Mouse (Mus musculus): ENCODE data around the gene Tulp4. TPM values are rescaled to one million over a fixed set of nuclear protein-coding genes. Genes with fewer than 3 reads are reported as not detected.

Gene Tulp4
- polyA plus RNA-seq, 1 experiment from 2014 or later = 132 TPM

DNA sequence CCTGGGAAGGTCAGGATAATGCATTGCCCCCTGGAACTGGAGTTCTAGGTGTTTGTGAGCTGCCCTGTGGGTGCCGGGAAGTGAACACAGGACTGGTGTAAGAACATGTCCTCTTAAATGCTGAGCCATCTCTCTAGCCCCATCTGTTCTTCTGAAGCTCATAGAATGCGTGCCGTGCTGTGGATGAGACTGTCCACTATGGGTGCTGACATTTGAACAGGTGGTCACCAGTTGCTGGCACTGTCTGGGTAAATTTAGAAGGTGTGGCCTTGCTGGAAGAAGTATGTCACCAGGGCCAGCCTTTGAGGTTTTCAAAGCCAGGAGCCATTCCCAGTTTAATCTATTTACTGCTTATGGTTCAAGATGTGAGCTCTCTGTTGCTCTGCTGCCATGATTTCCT, 4.0 kb upstream of the Tulp4 start:
- Histone ChIP-seq H3K9me3 (replicated peaks) (no peaks in the 10 kb centered on the region), H3K9ac (no peak overlapping the region), H3K4me1 (no peaks in the 10 kb centered on the region), H3K27ac (no peak overlapping the region), H3K4me3 (no peak overlapping the region), H3K36me3 (no peaks in the 10 kb centered on the region), H3K27me3 (no peaks in the 10 kb centered on the region), H3K4me2 (replicated peaks) (no peak overlapping the region)
- ATAC-seq (ENCODE audit: low FRiP score) = no peak
- WGBS = 90% methylated on average over 3 of the region's 3 CpGs

DNA sequence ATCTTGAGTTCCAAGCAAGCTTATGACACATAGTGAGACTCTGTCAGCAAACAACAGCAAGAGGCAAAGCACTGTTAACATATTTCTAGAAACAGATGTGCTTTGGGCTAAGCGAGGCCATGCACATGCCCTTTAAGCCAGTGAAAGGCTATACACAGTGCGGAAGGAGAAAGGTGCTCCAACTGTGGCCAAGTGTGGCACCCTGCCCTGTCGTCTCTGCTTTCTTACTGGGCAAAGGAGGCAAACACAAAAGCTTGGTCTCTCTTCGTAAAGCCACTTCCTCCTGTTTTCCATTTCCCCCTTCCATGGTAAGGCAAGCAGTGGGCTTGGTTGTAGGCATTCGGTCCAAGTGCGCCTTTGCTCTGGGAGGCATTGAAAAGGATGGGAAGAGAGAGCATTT, 2.7 kb upstream of the Tulp4 start:
- no peak overlapping the region for H3K27ac ChIP-seq
- H3K4me3 ChIP-seq = no peak overlapping the region
- H3K9ac ChIP-seq = no peak overlapping the region
- ATAC-seq (ENCODE audit: low FRiP score) = no peak
- H3K36me3 ChIP-seq = no peaks in the 10 kb centered on the region
- H3K9me3 ChIP-seq (replicated peaks) = no peaks in the 10 kb centered on the region
- no peak overlapping the region for H3K4me2 ChIP-seq (replicated peaks)
- no peaks in the 10 kb centered on the region for H3K27me3 ChIP-seq
- H3K4me1 ChIP-seq = peaks cover 8% of the 10 kb centered on the region
- 79% methylated on average over 6 of the region's 6 CpGs for WGBS

DNA sequence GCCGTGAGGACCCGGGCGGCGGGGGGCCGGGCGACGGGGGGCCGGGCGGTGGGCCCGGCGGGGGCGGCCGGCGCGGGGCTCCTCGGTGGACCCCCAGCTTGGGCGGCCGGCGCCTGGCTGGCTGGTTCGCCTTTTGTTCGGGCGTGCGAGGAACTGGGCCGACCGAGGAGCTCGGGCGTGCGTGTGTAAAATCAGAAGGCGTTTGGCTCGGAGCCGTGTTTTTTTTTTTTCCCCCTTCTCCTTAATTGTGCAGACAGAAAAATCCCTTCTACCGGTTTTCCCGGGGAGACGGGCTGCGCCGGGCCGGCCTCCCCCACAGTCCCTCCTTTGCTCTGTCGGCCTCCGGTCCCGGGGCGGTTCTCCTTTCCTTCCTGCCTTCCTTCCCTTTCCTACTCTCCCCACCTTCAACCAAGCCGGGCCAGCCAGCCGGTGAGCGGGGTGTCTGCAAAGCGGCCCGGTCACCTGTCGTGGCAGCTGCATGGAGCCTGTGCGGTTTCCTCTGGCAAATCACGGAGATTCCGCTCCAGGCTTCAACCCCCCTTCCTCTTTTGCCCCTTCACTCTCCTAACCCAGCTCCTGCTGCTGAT, 871 bp downstream of the Tulp4 start:
- under 1% methylated on average over 31 of the region's 50 CpGs for WGBS
- H3K4me1 ChIP-seq = peaks cover 22% of the 10 kb centered on the region
- peak overlapping the region; percentile 67 for H3K4me2 ChIP-seq (replicated peaks)
- no peaks in the 10 kb centered on the region for H3K27me3 ChIP-seq
- H3K9ac ChIP-seq = peak overlapping the region; percentile 97
- ATAC-seq (ENCODE audit: low FRiP score) = peak; percentile 68
- peak overlapping the region; percentile 98 for H3K27ac ChIP-seq
- peaks cover 11% of the 10 kb centered on the region; the same call in 1 of the 2 replicates for H3K36me3 ChIP-seq
- peak overlapping the region; percentile 91 for H3K4me3 ChIP-seq
- no peaks in the 10 kb centered on the region for H3K9me3 ChIP-seq (replicated peaks)

DNA sequence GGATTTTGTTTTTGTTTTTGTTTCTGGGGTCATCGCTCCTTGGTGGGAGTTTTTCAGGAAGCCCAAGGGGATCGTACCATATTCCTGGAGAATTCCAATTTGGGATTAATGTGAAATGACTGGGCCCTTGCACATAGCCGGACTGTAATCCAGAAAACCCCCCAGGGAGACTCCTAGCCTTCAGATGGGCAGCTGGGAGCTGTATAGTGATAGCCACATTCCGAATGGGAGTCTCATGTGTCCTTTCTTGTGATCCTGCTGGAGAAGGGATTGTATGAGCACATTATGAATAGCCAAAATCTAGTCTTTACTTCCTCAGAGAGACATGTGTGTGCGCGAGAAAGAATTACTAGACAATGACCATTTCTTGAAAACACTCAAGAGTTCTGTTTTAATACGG, 1.9 kb downstream of the Tulp4 start:
- H3K9me3 ChIP-seq (replicated peaks) = no peaks in the 10 kb centered on the region
- peak overlapping the region; percentile 97 for H3K9ac ChIP-seq
- H3K27me3 ChIP-seq = no peaks in the 10 kb centered on the region
- H3K4me3 ChIP-seq = peak overlapping the region; percentile 91
- no peak for ATAC-seq (ENCODE audit: low FRiP score)
- 53% methylated on average over 7 of the region's 7 CpGs for WGBS
- 0 out of 2 replicates have a peak overlapping the region, but pooled peaks have one; percentile 98 for H3K27ac ChIP-seq
- H3K36me3 ChIP-seq = peaks cover 12% of the 10 kb centered on the region; the same call in 1 of the 2 replicates
- H3K4me2 ChIP-seq (replicated peaks) = peak overlapping the region; percentile 67
- H3K4me1 ChIP-seq = peaks cover 22% of the 10 kb centered on the region

DNA sequence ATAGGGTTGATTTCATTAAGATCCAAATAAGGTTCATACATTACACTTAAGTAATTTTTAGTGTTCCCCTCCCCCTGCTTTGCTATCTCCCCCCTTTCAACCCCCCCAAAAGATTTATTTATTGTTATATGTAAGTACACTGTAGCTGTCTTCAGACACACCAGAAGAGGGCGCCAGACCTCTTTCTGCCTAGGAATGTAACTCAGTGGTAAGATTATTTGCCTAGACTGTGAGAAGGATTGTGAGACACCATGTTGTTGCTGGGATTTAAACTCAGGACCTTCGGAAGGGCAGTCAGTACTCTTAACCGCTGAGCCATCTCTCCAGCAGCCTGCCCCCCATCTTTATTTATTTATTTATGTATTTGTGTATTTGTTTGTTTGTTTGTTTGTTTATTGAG, 4.7 kb downstream of the Tulp4 start:
- no peak for ATAC-seq (ENCODE audit: low FRiP score)
- H3K9ac ChIP-seq = no peak overlapping the region
- peaks cover 22% of the 10 kb centered on the region for H3K4me1 ChIP-seq
- WGBS = 79% methylated on average over 3 of the region's 3 CpGs
- no peak overlapping the region for H3K4me3 ChIP-seq
- peaks cover 16% of the 10 kb centered on the region; the same call in 1 of the 2 replicates for H3K36me3 ChIP-seq
- no peak overlapping the region for H3K4me2 ChIP-seq (replicated peaks)
- no peaks in the 10 kb centered on the region for H3K9me3 ChIP-seq (replicated peaks)
- no peak overlapping the region for H3K27ac ChIP-seq
- no peaks in the 10 kb centered on the region for H3K27me3 ChIP-seq

DNA sequence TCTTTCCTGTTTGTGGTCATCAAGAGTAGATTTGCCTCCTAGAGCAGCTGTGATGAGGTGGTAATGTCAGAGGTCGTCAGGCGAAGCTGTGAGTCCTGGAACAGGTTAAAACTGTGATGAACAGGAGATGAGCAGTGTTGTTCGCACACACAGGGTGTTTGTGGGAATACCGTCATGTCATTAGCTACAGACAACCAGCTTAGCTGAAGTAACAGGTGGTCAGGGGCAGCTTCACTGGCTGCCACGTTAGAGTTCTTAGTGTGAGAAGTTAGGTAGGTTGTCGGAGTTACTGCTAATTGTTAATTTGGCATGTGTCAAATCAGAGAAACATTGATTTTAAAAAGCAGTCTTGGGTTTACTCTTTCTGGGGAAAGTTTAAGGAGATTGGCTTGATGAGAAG, 7.4 kb downstream of the Tulp4 start:
- no peak for ATAC-seq (ENCODE audit: low FRiP score)
- no peaks in the 10 kb centered on the region for H3K27me3 ChIP-seq
- no peak overlapping the region for H3K4me2 ChIP-seq (replicated peaks)
- H3K4me3 ChIP-seq = no peak overlapping the region
- no peak overlapping the region for H3K9ac ChIP-seq
- no peaks in the 10 kb centered on the region for H3K9me3 ChIP-seq (replicated peaks)
- 90% methylated on average over 6 of the region's 6 CpGs for WGBS
- H3K36me3 ChIP-seq = peaks cover 16% of the 10 kb centered on the region; the same call in 1 of the 2 replicates
- H3K27ac ChIP-seq = no peak overlapping the region
- peaks cover 15% of the 10 kb centered on the region for H3K4me1 ChIP-seq

DNA sequence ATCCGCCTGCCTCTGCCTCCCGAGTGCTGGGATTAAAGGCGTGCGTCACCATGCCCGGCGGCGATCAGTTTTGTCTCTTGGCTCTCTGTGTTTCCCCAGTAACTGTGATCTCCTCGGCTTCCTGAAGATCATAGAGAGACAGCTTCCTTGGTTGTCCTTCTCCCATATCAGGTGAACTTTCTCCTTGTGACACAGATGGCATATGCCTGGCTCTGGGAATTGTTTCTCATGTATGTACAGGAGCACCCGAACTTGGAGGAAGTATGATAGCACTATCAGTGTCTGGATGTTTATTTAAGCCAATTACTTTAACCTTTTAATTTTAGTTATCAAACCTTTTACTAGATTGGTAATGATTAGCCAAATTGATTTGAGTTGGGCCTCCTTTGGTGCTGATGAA, 8.8 kb downstream of the Tulp4 start:
- no peak overlapping the region for H3K27ac ChIP-seq
- WGBS = 93% methylated on average over 9 of the region's 9 CpGs
- no peak for ATAC-seq (ENCODE audit: low FRiP score)

DNA sequence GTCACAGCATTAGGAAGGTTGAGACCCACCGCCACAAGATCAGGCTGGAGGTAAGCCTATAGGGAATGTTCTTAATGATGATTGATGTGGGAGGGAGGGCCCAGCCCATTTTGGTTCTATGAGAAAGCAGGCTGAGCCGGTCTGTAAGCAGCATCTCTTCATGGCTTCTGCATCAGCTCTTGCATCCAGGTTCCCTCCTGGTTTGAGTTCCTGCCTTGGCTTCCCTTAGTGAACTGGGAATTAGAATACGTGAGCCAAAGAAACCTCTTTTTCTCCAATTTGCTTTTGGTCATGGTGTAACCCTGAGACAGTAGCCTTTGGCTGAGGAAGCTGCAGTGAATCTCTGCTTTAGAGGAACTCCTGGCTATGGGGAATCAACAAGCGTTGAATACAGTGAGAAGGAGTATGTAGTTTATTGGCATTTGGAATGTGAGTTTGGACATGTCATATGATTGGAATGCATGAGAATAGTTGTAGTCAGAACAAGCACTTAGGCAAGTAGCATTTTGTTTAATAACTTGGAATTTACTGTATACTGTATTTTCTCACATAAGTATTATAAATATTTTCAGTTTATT, 11.0 kb downstream of the Tulp4 start:
- Histone ChIP-seq H3K9ac (no peak overlapping the region), H3K4me2 (replicated peaks) (no peak overlapping the region), H3K9me3 (replicated peaks) (no peaks in the 10 kb centered on the region), H3K4me1 (peaks cover 2% of the 10 kb centered on the region; the same call in 1 of the 2 replicates), H3K27me3 (no peaks in the 10 kb centered on the region), H3K27ac (no peak overlapping the region), H3K36me3 (peaks cover 11% of the 10 kb centered on the region), H3K4me3 (no peak overlapping the region)
- 72% methylated on average over 4 of the region's 4 CpGs for WGBS
- ATAC-seq (ENCODE audit: low FRiP score) = no peak

More for the DNA sequence above, 8.8 kb downstream of the Tulp4 start:
- peaks cover 12% of the 10 kb centered on the region; the same call in 1 of the 2 replicates for H3K36me3 ChIP-seq
- no peaks in the 10 kb centered on the region for H3K9me3 ChIP-seq (replicated peaks)
- H3K9ac ChIP-seq = no peak overlapping the region
- H3K4me3 ChIP-seq = no peak overlapping the region
- peaks cover 2% of the 10 kb centered on the region; the same call in 1 of the 2 replicates for H3K4me1 ChIP-seq
- no peak overlapping the region for H3K4me2 ChIP-seq (replicated peaks)
- no peaks in the 10 kb centered on the region for H3K27me3 ChIP-seq

DNA sequence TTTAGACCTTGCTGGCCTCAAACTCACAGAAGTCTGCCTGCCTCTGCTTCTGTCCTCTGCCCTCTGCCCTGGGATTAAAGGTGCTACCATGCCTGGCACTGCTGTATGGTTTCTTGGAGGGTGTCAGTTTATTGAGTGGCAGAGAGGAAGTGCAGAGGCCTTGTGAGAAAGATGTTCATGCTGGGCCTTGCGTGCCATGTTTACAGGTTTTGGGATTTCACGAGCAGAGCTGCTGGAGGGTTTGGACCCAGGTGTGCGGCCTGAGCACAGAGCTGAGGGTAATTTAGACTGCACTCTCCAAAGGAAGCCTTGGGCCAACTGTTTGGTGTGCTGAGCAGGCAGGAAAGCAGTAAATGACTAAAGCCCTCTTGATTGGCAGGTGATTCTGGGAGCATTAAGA, 11.7 kb downstream of the Tulp4 start:
- Histone ChIP-seq H3K4me2 (replicated peaks) (no peak overlapping the region), H3K27ac (no peak overlapping the region), H3K27me3 (no peaks in the 10 kb centered on the region), H3K36me3 (peaks cover 18% of the 10 kb centered on the region), H3K9ac (no peak overlapping the region), H3K4me1 (peaks cover 2% of the 10 kb centered on the region; the same call in 1 of the 2 replicates), H3K9me3 (replicated peaks) (no peaks in the 10 kb centered on the region), H3K4me3 (no peak overlapping the region)
- no peak for ATAC-seq (ENCODE audit: low FRiP score)
- 83% methylated on average over 3 of the region's 3 CpGs for WGBS

DNA sequence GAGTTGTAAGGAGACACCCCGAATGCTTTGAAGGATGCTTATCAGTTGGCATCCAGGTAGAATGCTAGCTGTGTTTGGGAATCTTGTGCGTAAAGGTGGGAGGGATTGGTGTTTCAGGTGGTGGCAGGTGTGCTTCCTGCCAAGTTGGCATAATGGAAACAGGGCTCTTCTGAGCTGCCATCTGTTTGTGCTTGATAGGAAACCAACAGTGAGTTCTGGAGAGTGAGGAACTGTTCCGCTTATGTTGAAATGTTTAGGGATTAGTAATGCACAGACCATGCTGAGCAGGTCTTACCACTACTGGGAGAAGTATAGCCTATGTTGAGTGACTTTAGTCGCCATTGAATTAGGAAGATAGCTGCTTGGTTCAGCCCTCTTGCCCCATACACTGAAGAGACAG, 12.6 kb downstream of the Tulp4 start:
- Histone ChIP-seq H3K9me3 (replicated peaks) (no peaks in the 10 kb centered on the region), H3K36me3 (peaks cover 18% of the 10 kb centered on the region), H3K27me3 (no peaks in the 10 kb centered on the region), H3K27ac (no peak overlapping the region), H3K9ac (no peak overlapping the region), H3K4me1 (peaks cover 2% of the 10 kb centered on the region; the same call in 1 of the 2 replicates), H3K4me3 (no peak overlapping the region), H3K4me2 (replicated peaks) (no peak overlapping the region)
- WGBS = 94% methylated on average over 4 of the region's 4 CpGs
- ATAC-seq (ENCODE audit: low FRiP score) = no peak

DNA sequence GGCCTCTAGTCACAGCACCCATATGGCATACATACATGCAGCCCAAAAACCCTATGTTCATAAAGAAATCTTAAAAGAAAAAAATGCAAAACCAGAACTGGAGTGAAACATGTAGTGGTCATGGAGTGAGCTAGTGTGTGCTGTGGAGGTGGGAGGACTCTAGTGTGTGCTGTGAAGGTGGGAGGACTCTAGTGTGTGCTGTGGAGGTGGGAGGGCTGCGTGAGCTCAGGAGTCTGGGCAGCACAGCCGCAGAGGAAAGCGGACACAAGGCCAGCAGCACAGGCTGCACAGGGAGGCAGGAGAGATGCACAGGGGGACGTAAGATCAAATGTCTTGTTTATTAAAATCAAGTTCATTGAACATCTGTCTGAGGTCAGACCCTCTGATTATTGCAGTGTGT, 17.5 kb downstream of the Tulp4 start:
- H3K9me3 ChIP-seq (replicated peaks) = no peaks in the 10 kb centered on the region
- H3K27ac ChIP-seq = no peak overlapping the region
- H3K36me3 ChIP-seq = peaks cover 31% of the 10 kb centered on the region
- no peaks in the 10 kb centered on the region for H3K27me3 ChIP-seq
- 90% methylated on average over 4 of the region's 4 CpGs for WGBS
- H3K4me1 ChIP-seq = no peaks in the 10 kb centered on the region
- no peak overlapping the region for H3K9ac ChIP-seq
- H3K4me2 ChIP-seq (replicated peaks) = no peak overlapping the region
- ATAC-seq (ENCODE audit: low FRiP score) = no peak
- H3K4me3 ChIP-seq = no peak overlapping the region

DNA sequence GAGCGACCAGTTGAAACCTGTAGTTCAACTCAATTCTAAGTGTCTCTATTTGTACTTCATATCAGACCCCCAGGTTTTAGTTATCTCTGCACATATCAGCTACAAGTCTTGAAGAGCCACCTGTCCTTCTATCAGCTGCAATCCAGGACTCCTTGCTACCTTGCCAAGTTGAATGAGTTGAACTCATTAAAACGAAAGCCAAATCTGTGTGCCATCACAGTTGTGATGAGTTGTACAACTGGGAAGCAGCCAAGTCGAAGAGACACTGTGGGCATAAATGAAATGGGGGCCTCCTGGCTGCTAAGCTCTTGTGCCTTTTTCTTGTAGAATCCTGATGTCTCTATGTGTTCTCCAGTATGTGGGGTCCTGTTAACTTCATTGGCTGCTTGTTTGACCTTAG, 19.2 kb downstream of the Tulp4 start:
- no peak for ATAC-seq (ENCODE audit: low FRiP score)
- H3K4me2 ChIP-seq (replicated peaks) = no peak overlapping the region
- WGBS = 97% methylated on average over 3 of the region's 3 CpGs
- H3K4me3 ChIP-seq = no peak overlapping the region
- H3K36me3 ChIP-seq = peaks cover 31% of the 10 kb centered on the region
- no peaks in the 10 kb centered on the region for H3K9me3 ChIP-seq (replicated peaks)
- H3K9ac ChIP-seq = no peak overlapping the region
- H3K4me1 ChIP-seq = peaks cover 4% of the 10 kb centered on the region; the same call in 1 of the 2 replicates
- H3K27ac ChIP-seq = no peak overlapping the region
- no peaks in the 10 kb centered on the region for H3K27me3 ChIP-seq

DNA sequence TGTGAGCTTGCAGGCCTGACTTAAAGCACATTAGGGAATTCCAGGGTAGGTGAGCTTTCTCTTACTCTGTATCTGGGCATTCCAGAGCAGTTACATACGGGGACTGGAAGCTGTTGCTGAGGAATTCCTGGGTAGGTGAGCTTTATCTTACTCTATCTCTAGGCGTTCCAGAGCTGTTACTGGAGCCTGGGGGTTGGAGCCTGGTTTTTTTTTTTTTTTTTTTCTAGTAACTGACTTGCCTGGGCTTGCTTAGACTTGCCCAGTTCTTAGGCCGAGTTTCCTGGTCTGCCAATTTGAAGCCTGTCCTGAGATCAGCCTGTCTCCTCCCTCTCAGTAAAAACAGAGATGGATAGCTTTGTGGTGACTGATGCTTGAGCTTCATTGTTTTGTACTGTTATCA, 21.8 kb downstream of the Tulp4 start:
- Histone ChIP-seq H3K36me3 (peaks cover 21% of the 10 kb centered on the region), H3K4me2 (replicated peaks) (no peak overlapping the region), H3K9me3 (replicated peaks) (no peaks in the 10 kb centered on the region), H3K27ac (no peak overlapping the region), H3K4me1 (peaks cover 4% of the 10 kb centered on the region; the same call in 1 of the 2 replicates), H3K27me3 (no peaks in the 10 kb centered on the region), H3K4me3 (no peak overlapping the region), H3K9ac (no peak overlapping the region)
- ATAC-seq (ENCODE audit: low FRiP score) = no peak
- WGBS = 68% methylated on average over 3 of the region's 3 CpGs
